Mouse (Mus musculus) embryonic facial prominence, embryonic 11.5 days (tissue): ENCODE measurements around the gene Ubxn10. TPM values are rescaled to one million over a fixed set of nuclear protein-coding genes. Genes with fewer than 3 reads are reported as not detected.

ENCODE experiments used
- ATAC-seq: fragments of 200-750 bp; cut with Nextera tagmentation; replicated peaks from 2 replicates; pipeline ENCODE4 v1.8.0; 2017; ENCODE audit warnings: low read depth; ENCODE audit not compliant: insufficient number of reproducible peaks, low FRiP score, low TSS enrichment
- DNase-seq: peaks from one replicate; pipeline ENCODE4 v3.0.0-alpha.2; 2015; ENCODE audit warnings: low spot score
- H3K27ac ChIP-seq: fragments of 300-500 bp; sonication (generic); replicated peaks from 2 replicates; pipeline ENCODE4 v1.5.1; 2014; ENCODE audit warnings: mild to moderate bottlenecking, low read depth, low read length, control low read depth
- H3K27me3 ChIP-seq: fragments of 300-500 bp; sonication (generic); 2 replicates; pipeline ENCODE4 v1.6.1; 2014; ENCODE audit warnings: mild to moderate bottlenecking, low read length, moderate library complexity, mixed read lengths; ENCODE audit not compliant: control insufficient read depth, insufficient read depth
- H3K36me3 ChIP-seq: fragments of 300-500 bp; sonication (generic); replicated peaks from 2 replicates; pipeline ENCODE4 v1.6.1; 2014; ENCODE audit warnings: low read depth, mild to moderate bottlenecking, low read length, moderate library complexity, mixed read lengths; ENCODE audit not compliant: control insufficient read depth, insufficient read depth
- H3K4me1 ChIP-seq: fragments of 300-500 bp; sonication (generic); 2 replicates; pipeline ENCODE4 v1.6.1; 2014; ENCODE audit warnings: low read length, mixed read lengths; ENCODE audit not compliant: control insufficient read depth, insufficient read depth
- H3K4me2 ChIP-seq: fragments of 300-500 bp; sonication (generic); 2 replicates; pipeline ENCODE4 v1.6.1; 2014; ENCODE audit warnings: low read depth, mild to moderate bottlenecking, control low read depth, low read length, moderate library complexity
- H3K4me3 ChIP-seq: fragments of 300-500 bp; sonication (generic); 2 replicates; pipeline ENCODE4 v1.5.1; 2014; ENCODE audit warnings: low read depth, low read length, control low read depth
- H3K9ac ChIP-seq: fragments of 300-500 bp; sonication (generic); replicated peaks from 2 replicates; pipeline ENCODE4 v1.6.1; 2014; ENCODE audit warnings: mild to moderate bottlenecking, control low read depth, low read length
- H3K9me3 ChIP-seq: fragments of 300-500 bp; sonication (generic); replicated peaks from 2 replicates; pipeline ENCODE4 v1.6.1; 2016; ENCODE audit warnings: mild to moderate bottlenecking, low read length, inconsistent platforms, mixed read lengths; ENCODE audit not compliant: control insufficient read depth
- WGBS: fragments of 180-500 bp; shearing (Covaris S2); extraction: QIAGEN DNeasy Blood & Tissue Kit; methylation state at CpG from one replicate; pipeline ENCODE4 v1.1.7; 2014; 5-methylcytosine and 5-hydroxymethylcytosine counted together
- polyA plus RNA-seq: library from polyadenylated mRNA; unstranded; fragments of >200 nt; fragmentation: Nextera tagmentation; extraction: Ambion mirVana; gene quantifications from 2 replicates; pipeline ENCODE4 v1.2.1, GENCODE M21; 2014

Ubxn10 gene
- polyA plus RNA-seq, 1 experiment from 2014 or later = 1.1 TPM

- H3K27me3 ChIP-seq = peaks cover 2% of the 10 kb centered on the region; the same call in 1 of the 2 replicates
Observed at GRCm38 (mm10) chr4:138682760-138683159, 54.2 kb downstream of the Ubxn10 start.

GRCm38 (mm10) chr4:138680124-138680523 is 56.8 kb downstream of the Ubxn10 start:
- Histone ChIP-seq H3K27me3 (no peaks in the 10 kb centered on the region), H3K4me3 (no peak overlapping the region)
- WGBS = 73% methylated on average over 4 of the region's 4 CpGs

More at GRCm38 (mm10) chr4:138682760-138683159, 54.2 kb downstream of the Ubxn10 start:
- H3K9ac ChIP-seq = no peak overlapping the region
- H3K4me3 ChIP-seq = no peak overlapping the region
- H3K4me1 ChIP-seq = no peaks in the 10 kb centered on the region
- no peaks in the 10 kb centered on the region for H3K36me3 ChIP-seq
- no peak overlapping the region for H3K27ac ChIP-seq
- no peaks in the 10 kb centered on the region for H3K9me3 ChIP-seq
- ATAC-seq (no peak), DNase-seq (no peak)
- H3K4me2 ChIP-seq = no peak overlapping the region
- 61% methylated on average over 2 of the region's 2 CpGs for WGBS

GRCm38 (mm10) chr4:138677579-138677978 is 59.4 kb downstream of the Ubxn10 start:
- Histone ChIP-seq H3K4me2 (no peak overlapping the region), H3K9me3 (no peaks in the 10 kb centered on the region), H3K27me3 (no peaks in the 10 kb centered on the region; the same call in 1 of the 2 replicates), H3K4me1 (no peaks in the 10 kb centered on the region), H3K27ac (no peak overlapping the region), H3K9ac (no peak overlapping the region), H3K36me3 (no peaks in the 10 kb centered on the region), H3K4me3 (no peak overlapping the region)
- DNase-seq = peak; percentile 27
- 18% methylated on average over 16 of the region's 16 CpGs for WGBS
- ATAC-seq = no peak

More at GRCm38 (mm10) chr4:138680124-138680523, 56.8 kb downstream of the Ubxn10 start:
- Histone ChIP-seq H3K4me2 (no peak overlapping the region), H3K27ac (no peak overlapping the region), H3K36me3 (no peaks in the 10 kb centered on the region), H3K9ac (no peak overlapping the region), H3K4me1 (no peaks in the 10 kb centered on the region), H3K9me3 (no peaks in the 10 kb centered on the region)
- DNase-seq (no peak), ATAC-seq (no peak)

GRCm38 (mm10) chr4:138676480-138676879 is 60.5 kb downstream of the Ubxn10 start:
- Histone ChIP-seq H3K9me3 (no peaks in the 10 kb centered on the region), H3K4me1 (no peaks in the 10 kb centered on the region), H3K36me3 (no peaks in the 10 kb centered on the region), H3K4me2 (no peak overlapping the region), H3K4me3 (no peak overlapping the region), H3K9ac (no peak overlapping the region), H3K27ac (no peak overlapping the region), H3K27me3 (no peaks in the 10 kb centered on the region; the same call in 1 of the 2 replicates)
- DNase-seq = peak; percentile 84
- no peak for ATAC-seq
- 12% methylated on average over 16 of the region's 16 CpGs for WGBS

GRCm38 (mm10) chr4:138672160-138672559 is 64.8 kb downstream of the Ubxn10 start:
- Histone ChIP-seq H3K36me3 (no peaks in the 10 kb centered on the region), H3K27me3 (no peaks in the 10 kb centered on the region; the same call in 1 of the 2 replicates), H3K4me3 (no peak overlapping the region), H3K9me3 (no peaks in the 10 kb centered on the region), H3K27ac (no peak overlapping the region), H3K9ac (no peak overlapping the region), H3K4me1 (no peaks in the 10 kb centered on the region), H3K4me2 (no peak overlapping the region)
- DNase-seq (no peak), ATAC-seq (no peak)
- 74% methylated on average over 4 of the region's 4 CpGs for WGBS

GRCm38 (mm10) chr4:138670093-138670889 is 66.7 kb downstream of the Ubxn10 start:
- H3K4me3 ChIP-seq = no peak overlapping the region
- no peak overlapping the region for H3K27ac ChIP-seq
- no peak for ATAC-seq
- H3K36me3 ChIP-seq = no peaks in the 10 kb centered on the region
- no peak overlapping the region for H3K9ac ChIP-seq
- no peaks in the 10 kb centered on the region for H3K4me1 ChIP-seq
- no peak for DNase-seq
- no peaks in the 10 kb centered on the region for H3K9me3 ChIP-seq
- H3K4me2 ChIP-seq = no peak overlapping the region
- H3K27me3 ChIP-seq = no peaks in the 10 kb centered on the region; the same call in 1 of the 2 replicates
- 76% methylated on average over 11 of the region's 11 CpGs for WGBS

- 79% methylated on average over 10 of the region's 10 CpGs for WGBS
- ATAC-seq (no peak), DNase-seq (no peak)
- H3K4me2 ChIP-seq = no peak overlapping the region
- no peaks in the 10 kb centered on the region for H3K27me3 ChIP-seq
- no peaks in the 10 kb centered on the region for H3K9me3 ChIP-seq
- H3K27ac ChIP-seq = no peak overlapping the region
- H3K4me3 ChIP-seq = no peak overlapping the region
- no peak overlapping the region for H3K9ac ChIP-seq
- no peaks in the 10 kb centered on the region for H3K4me1 ChIP-seq
- no peaks in the 10 kb centered on the region for H3K36me3 ChIP-seq
Observed at GRCm38 (mm10) chr4:138666521-138666920, 70.4 kb downstream of the Ubxn10 start.

GRCm38 (mm10) chr4:138659936-138660602 is 76.9 kb downstream of the Ubxn10 start:
- no peak overlapping the region for H3K27ac ChIP-seq

More at GRCm38 (mm10) chr4:138659936-138660602, 76.9 kb downstream of the Ubxn10 start:
- ATAC-seq = no peak
- Histone ChIP-seq H3K4me2 (no peak overlapping the region), H3K4me3 (no peak overlapping the region), H3K27me3 (no peaks in the 10 kb centered on the region), H3K4me1 (no peaks in the 10 kb centered on the region), H3K9me3 (no peaks in the 10 kb centered on the region), H3K9ac (no peak overlapping the region), H3K36me3 (no peaks in the 10 kb centered on the region)
- 75% methylated on average over 11 of the region's 11 CpGs for WGBS
- no peak for DNase-seq
